ENCODE assay signal across 35 mouse cellular contexts in the genomic region with DNA sequence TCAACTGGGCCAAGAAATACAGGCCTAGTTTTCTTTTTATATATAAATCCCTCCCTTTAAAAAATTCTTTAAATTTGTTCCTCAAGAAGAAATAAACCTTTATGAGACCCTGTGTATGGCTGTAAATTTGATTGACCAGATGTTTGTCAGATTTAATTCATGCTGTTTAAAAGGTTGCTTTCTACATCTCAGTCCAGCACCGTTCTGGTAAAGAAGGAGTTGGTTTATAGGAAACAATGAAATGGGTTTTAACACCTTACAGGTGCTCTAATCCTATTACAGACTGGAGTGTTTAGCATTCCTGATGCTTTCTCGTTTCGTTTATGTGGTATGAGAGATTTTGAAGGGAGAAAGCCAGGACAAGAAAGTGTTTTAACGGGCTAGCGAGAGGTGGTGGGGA.
"Had no signal": no experiment of that assay in that cellular context is flagged by ENCODE, and none has a peak within 500 bp of the region (broad histone marks: within the 10 kb centered on the region; RNA-seq: fewer than 3 reads in every experiment).

No protein-coding gene starts in this region.

- H3K27ac ChIP-seq: heart, adult 2 months; heart, embryonic 10.5 days; heart, embryonic 13.5 days; heart, embryonic 15.5 days; hindbrain, embryonic 10.5 days; hindbrain, embryonic 12.5 days; hindbrain, embryonic 13.5 days; hindbrain, embryonic 14.5 days; hindbrain, embryonic 15.5 days; hindbrain, postnatal 0 days; intestine, embryonic 15.5 days; kidney, embryonic 15.5 days; kidney, postnatal 0 days; layer of hippocampus, adult 2 months had no signal

- H3K4me1 ChIP-seq: heart, embryonic 10.5 days; heart, embryonic 12.5 days; heart, embryonic 13.5 days; heart, embryonic 15.5 days; hindbrain, embryonic 12.5 days; hindbrain, embryonic 13.5 days; hindbrain, embryonic 15.5 days; intestine, embryonic 15.5 days; kidney, embryonic 15.5 days had no signal

- ATAC-seq: hindbrain, embryonic 16.5 days; hindbrain, postnatal 0 days; inflammation-experienced regulatory T-cells, adult 6 months; intestine, embryonic 15.5 days; intestine, embryonic 16.5 days; intestine, postnatal 0 days had no signal

- H3K9me3 ChIP-seq: heart, embryonic 10.5 days; heart, embryonic 12.5 days; heart, embryonic 13.5 days; heart, embryonic 15.5 days; hindbrain, embryonic 10.5 days; hindbrain, embryonic 12.5 days; hindbrain, embryonic 13.5 days; hindbrain, embryonic 15.5 days; intestine, embryonic 15.5 days; kidney, embryonic 15.5 days had no signal

- H3K27me3 ChIP-seq: heart, embryonic 12.5 days; heart, embryonic 13.5 days; heart, embryonic 15.5 days; hindbrain, embryonic 12.5 days; hindbrain, embryonic 13.5 days; hindbrain, embryonic 15.5 days; intestine, embryonic 15.5 days had no signal

- H3K4me2 ChIP-seq: heart, embryonic 11.5 days; heart, embryonic 12.5 days; heart, embryonic 13.5 days; heart, embryonic 15.5 days; hindbrain, embryonic 12.5 days; hindbrain, embryonic 13.5 days; hindbrain, embryonic 14.5 days; hindbrain, embryonic 15.5 days; intestine, embryonic 15.5 days; kidney, embryonic 15.5 days had no signal

- DNase-seq: heart, adult 2 months; heart, postnatal 10 days; heart, postnatal 14 days; heart, postnatal 36 days; heart, postnatal 4 days; kidney, adult 11 months; kidney, adult 18-20 months; kidney, adult 2 months; kidney, adult 8-10 months; kidney, adult 9 months; kidney, postnatal 10 days; kidney, postnatal 14 days; kidney, postnatal 25 days; kidney, postnatal 36 days; kidney, postnatal 4 days; layer of hippocampus, adult 9-11 months had no signal

- H3K4me3 ChIP-seq: heart, adult 2 months; heart, embryonic 10.5 days; heart, embryonic 12.5 days; heart, embryonic 13.5 days; heart, embryonic 15.5 days; hindbrain, embryonic 10.5 days; hindbrain, embryonic 12.5 days; hindbrain, embryonic 13.5 days; hindbrain, embryonic 15.5 days; intestine, embryonic 15.5 days; kidney, embryonic 15.5 days; layer of hippocampus, adult 2 months had no signal

- H3K36me3 ChIP-seq: heart, embryonic 10.5 days; heart, embryonic 12.5 days; heart, embryonic 13.5 days; heart, embryonic 15.5 days; hindbrain, embryonic 10.5 days; hindbrain, embryonic 12.5 days; hindbrain, embryonic 13.5 days; hindbrain, embryonic 15.5 days; intestine, embryonic 15.5 days; kidney, embryonic 15.5 days had no signal

- H3K9ac ChIP-seq: heart, embryonic 12.5 days; heart, embryonic 13.5 days; heart, embryonic 15.5 days; hindbrain, embryonic 12.5 days; hindbrain, embryonic 13.5 days; hindbrain, embryonic 14.5 days; hindbrain, embryonic 15.5 days; intestine, embryonic 15.5 days; kidney, embryonic 15.5 days had no signal
